Mouse (Mus musculus) embryonic stem cell, embryonic (primary cell): Measurements from ENCODE around the gene Ocm.

ENCODE experiments used
- CTCF ChIA-PET, 4 experiments: fragments of 300-600 bp in 2 of 4; fragments of 350-600 bp in 2 of 4; sonication (Branson Sonifier 250); formaldehyde crosslinking; loops; one replicate each; lab custom pipeline; 2022; ENCODE audit warnings: inconsistent platforms in 2 of 4; lab: Charles Lee
- POLR2A ChIA-PET, 4 experiments: fragments of 300-600 bp in 2 of 4; fragments of 350-600 bp in 2 of 4; sonication (Branson Sonifier 250); formaldehyde crosslinking; loops; one replicate each; lab custom pipeline; 2022; ENCODE audit warnings: antibody characterized with exemption in 4 of 4, inconsistent platforms in 1 of 4; lab: Charles Lee

The Ocm gene

DNA sequence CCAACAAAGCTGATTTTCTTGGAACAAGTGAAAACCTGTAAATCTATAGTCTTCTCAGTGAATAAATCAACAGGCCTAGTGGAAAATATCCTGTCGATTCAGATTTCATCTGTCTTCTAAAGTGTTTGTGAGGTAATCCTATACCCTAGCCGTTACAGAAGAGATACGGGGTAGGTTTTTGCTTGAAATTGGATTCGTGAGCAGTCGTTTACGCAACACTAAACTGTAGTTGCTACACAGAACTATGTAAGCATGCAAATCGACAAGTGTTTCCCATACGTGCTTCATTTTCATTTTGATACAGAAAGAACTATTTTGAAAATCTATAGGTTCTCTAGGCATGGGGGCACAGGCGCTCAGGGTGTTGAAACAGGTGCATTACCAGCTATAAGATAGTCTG is 10.6 kb downstream of the Ocm start:
- ChIA-PET CTCF (no interaction called here), POLR2A (interaction anchor here in 1 of 4 experiments (1.3 to 1.7 kb wide), 3 partner anchors 9 to 106 kb away, joined by 3 to 5 read pairs (median 4); partner anchors contain the start of genes Aimp2 and Pms2)

DNA sequence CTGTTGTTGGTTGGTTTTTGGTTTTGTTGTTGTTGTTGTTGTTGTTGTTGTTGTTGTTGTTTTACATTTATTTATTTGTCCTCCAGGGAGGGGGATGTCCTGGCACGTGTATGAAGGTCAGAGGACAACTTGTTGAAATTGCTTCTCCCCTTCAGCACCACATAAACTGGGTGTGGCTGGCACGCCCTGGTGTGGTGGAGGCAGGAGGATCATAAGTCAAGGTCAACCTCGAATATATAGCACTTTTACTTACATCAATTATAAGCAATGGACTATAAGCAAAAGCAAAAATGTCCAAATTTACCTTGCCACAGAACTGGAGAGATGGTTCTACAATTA is 11.2 kb downstream of the Ocm start:
- POLR2A ChIA-PET, result interaction anchor here (0.5 to 1.7 kb wide), 31 partner anchors 8 to 306 kb away, joined by 3 to 12 read pairs (median 4); partner anchors contain the start of genes Aimp2 (in 2 of the 4), Ocm (in 2 of the 4), Pms2 (in 2 of the 4) and Lmtk2 (in 1 of the 4)

DNA sequence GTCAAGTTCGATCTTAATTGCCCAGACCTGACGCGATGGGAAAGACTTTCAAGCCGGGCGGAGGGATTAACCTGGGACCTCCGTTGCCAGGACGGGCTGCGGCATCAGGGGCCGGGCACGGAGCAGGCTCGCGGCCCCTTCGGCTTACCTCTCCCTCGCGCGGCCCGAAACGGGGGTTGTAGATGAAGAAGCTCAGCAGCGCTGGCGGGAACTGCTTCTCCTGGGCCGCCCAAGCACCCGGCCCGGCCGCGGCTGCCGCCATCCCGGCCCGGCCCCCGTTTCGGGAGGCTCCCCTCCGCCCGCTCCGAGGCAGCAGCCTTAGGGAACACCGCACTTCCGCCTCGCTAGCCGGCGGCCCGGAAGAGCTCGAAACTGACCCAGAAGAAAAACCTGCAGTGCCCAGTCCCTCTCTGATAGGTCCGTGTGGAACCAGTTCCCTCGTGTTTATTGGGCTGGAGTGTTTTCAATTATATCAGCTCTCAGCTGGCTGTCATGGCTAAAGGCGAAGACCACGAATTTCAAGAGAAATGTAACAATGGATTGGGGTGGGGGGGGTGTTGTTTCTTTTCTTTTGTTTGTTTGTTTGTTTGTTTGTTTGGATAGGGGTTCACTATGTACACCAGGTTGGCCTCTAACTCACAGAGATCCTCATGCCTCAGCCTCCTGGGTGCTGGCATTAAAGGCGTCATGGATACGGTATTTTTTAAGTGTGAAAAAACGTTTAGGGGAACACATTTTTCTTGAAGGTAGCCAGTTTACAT is 11.7 kb downstream of the Ocm start, which contains the start of gene Ccz1:
Ccz1 (minus strand) TSS at position 327 of the 761 bp plus-strand sequence.
- ChIA-PET POLR2A (interaction anchor here (0.5 to 1.7 kb wide), 41 partner anchors 9 to 306 kb away, joined by 3 to 12 read pairs (median 4); partner anchors contain the start of genes Aimp2 (in 2 of the 4), Ocm (in 2 of the 4), Pms2 (in 2 of the 4) and Tecpr1 (in 2 of the 4)), CTCF (interaction anchor here (0.6 to 1.4 kb wide), 11 partner anchors 11 to 1190 kb away, joined by 3 to 9 read pairs (median 3); partner anchors contain the start of gene Zkscan5 (in 1 of the 4))

More for the DNA sequence above, 11.2 kb downstream of the Ocm start:
- CTCF ChIA-PET, result interaction anchor here (0.7 to 1.4 kb wide), 4 partner anchors 23 to 236 kb away, joined by 3 to 6 read pairs (median 3); no protein-coding TSS in a partner anchor

DNA sequence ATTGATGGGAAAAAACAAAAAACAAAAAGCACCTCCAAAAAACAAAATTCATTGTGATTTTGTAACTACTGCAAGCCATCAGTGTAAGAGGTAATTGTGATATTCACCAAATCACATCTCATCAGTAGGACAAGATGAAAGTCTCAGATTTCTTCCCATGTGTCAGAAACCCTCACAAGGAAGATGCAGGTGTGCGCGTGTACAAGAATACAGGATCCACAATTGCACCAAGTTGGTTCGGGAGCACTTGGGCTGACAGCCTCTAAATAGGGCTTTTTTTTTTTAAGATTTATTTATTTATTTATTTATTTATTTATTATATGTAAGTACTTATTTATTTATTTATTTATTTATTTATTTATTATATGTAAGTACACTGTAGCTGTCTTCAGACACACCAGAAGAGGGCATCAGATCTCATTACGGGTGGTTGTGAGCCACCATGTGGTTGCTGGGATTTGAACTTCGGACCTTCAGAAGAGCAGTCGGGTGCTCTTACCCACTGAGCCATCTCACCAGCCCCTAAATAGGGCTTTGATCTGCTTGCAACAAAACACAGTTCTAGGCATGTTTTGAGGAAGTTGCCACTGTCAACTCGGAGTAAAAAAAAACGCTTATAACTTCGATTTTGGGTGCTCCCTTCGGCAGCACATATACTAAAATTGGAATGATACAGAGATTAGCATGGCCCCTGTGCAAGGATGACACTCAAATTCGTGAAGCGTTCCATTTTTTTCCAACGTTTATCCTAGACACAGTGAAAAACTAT is 12.9 kb downstream of the Ocm start:
- ChIA-PET CTCF (interaction anchor here in 1 of 4 experiments (1.4 kb wide), 1 partner anchor 194 kb away, joined by 6 read pairs; no protein-coding TSS in a partner anchor), POLR2A (interaction anchor here in 2 of 4 experiments (1.2 to 1.5 kb wide), 8 partner anchors 8 to 92 kb away, joined by 3 to 12 read pairs (median 5); partner anchors contain the start of gene Lmtk2 (in 1 of the 2))

DNA sequence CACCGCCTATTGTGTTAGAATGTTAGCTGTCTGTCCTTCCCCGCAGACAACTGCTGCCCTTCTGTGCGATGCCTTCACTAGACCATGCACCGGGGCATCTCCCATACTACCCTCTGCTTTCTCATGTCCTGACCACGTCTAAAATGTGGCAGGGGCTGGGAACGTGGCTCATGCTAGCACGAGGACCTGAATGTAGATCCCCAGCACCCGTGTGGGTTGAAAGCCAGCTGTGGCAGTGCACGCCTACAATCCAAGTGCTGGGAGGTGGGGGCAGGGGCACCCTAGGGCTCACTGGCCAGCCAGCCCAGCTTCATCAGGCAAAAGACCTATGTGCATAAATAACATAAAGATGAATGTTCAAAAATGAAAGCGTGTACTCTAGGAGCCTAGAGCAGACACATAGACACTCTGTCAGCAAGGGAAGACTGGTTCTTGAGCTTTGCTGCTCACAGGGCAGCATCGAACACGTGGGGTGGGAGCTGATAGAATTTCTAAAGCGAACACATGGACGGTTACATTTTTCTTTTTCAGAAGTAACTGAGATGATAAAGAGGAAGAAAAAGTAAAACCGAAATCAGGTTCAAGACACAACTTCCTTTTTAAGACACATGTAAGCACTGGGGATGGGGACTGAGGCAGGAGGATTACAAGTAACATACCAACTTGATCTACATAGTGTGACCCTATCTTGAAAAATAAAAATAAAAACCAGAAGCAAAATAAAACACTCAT is 23.8 kb downstream of the Ocm start:
- ChIA-PET POLR2A (interaction anchor here in 2 of 4 experiments (0.6 to 2.2 kb wide), 4 partner anchors 12 to 282 kb away, joined by 3 to 12 read pairs (median 6); partner anchors contain the start of gene Ccz1 (in 1 of the 2)), CTCF (no interaction called here)

DNA sequence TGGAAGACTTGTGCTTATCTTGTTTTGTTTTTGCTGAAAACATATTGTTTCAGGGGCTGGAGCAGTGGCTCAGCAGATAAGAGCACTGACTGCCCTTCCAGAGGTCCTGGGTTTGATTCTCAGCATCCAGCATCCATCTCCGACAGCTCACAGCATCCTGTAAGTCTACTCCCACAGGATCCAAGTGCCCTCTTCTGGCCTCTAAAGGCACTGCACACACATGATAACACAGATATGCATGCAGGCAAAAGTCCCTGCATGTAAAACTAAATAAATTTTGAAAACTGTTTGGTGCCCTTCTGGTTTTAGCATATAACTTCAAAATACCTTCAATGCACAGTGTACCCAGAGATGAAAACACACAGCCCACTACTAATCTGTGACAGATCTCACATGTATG is 27.1 kb downstream of the Ocm start:
- ChIA-PET CTCF (interaction anchor here (0.5 to 2.1 kb wide), 42 partner anchors 9 to 922 kb away, joined by 3 to 16 read pairs (median 4); partner anchors contain the start of genes Rsph10b (in 2 of the 4), Aimp2 (in 1 of the 4), Pms2 (in 1 of the 4) and Usp42 (in 1 of the 4)), POLR2A (interaction anchor here (1.0 to 2.1 kb wide), 12 partner anchors 8 to 267 kb away, joined by 3 to 7 read pairs (median 4); partner anchors contain the start of genes Ccz1 (in 2 of the 4), Aimp2 (in 1 of the 4), Pms2 (in 1 of the 4) and Rsph10b (in 1 of the 4))

DNA sequence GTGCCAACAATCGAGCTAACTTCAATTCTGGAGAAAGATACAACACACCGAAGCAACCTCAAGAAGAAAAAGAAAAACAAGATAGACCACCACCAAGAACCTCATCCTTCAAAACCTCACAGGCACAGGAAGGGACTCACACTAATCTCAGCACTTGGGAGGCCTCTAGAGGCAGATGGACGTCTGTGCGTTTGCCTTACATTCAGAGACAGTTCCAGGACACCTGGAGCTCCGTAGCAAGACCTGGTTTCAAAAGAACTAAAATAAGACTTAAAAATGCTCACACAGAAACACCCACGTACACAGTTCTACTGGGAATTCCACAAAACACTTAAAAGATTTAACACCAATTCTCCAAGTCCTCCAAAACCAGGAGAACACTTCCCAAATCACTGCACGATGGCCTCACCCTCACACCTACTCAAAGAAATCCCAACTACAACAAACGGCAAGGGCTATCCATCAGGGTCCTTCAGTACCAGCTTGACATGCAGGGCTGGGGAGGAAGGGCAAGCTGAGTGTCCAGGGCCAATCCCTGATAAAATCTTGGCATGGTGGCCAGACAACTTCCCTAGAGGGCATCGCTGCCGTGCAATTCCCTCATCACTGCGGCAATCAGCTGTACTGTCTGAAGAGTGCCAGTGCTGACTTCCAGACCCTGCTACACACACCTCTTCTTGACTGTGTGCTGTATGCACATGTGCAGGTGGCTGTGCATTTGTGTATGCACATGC is 31.7 kb downstream of the Ocm start:
- ChIA-PET CTCF (interaction anchor here in 1 of 4 experiments (0.6 to 3.5 kb wide), 5 partner anchors 20 to 427 kb away, joined by 3 to 22 read pairs (median 4); partner anchors contain the start of gene Rsph10b), POLR2A (interaction anchor here in 2 of 4 experiments (0.7 to 2.6 kb wide), 6 partner anchors 9 to 292 kb away, joined by 3 to 12 read pairs (median 4); partner anchors contain the start of genes Ccz1 (in 1 of the 2) and Rsph10b (in 1 of the 2))

DNA sequence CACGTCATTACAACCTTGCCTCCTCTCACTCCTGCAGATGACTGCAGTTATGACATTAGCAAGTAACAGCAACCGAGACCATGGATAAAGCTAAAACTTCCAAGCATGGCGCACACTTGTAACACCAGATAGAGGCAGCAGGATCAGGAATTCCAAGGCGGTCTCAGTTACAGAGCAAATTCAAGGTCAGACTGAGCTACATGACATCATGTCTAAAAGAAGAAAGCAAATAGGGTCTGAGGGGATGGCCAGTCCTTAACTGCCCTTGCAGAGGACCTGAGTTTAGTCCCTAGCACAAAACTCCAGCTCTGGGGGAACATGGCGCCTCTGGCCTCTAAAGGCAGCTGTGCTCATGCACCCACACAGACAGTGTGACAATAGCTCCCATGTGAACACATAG is 32.6 kb downstream of the Ocm start:
- ChIA-PET POLR2A (interaction anchor here in 2 of 4 experiments (0.7 to 2.6 kb wide), 6 partner anchors 8 to 233 kb away, joined by 3 to 12 read pairs (median 4); partner anchors contain the start of genes Ccz1 (in 1 of the 2) and Rsph10b (in 1 of the 2)), CTCF (interaction anchor here in 2 of 4 experiments (0.6 to 3.5 kb wide), 3 partner anchors 19 to 426 kb away, joined by 3 to 22 read pairs (median 6); no protein-coding TSS in a partner anchor)

DNA sequence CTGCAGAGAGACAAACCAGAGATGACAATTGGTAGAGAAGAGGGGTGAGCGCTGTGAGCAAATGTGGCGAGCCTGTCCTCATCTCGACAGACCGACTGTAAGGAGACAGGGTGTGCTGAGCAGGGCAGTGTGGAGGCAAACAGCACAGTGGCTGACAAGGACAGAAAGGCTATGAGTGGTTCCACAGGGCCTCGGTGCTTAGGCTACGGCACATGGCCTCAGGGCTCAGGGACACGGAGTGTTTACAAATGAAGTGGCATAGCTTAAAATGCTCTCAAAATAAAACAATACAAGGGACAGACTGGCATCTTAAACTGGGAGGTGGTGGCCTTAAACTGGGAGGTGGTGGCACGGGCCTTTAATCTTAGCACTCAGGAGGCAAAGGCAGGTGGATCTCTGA is 33.2 kb downstream of the Ocm start:
- ChIA-PET CTCF (interaction anchor here in 1 of 4 experiments (1.0 to 3.5 kb wide), 2 partner anchors 19 to 22 kb away, joined by 3 to 22 read pairs; partner anchors contain the start of gene Ccz1), POLR2A (interaction anchor here in 3 of 4 experiments (1.0 to 3.7 kb wide), 6 partner anchors 8 to 197 kb away, joined by 3 to 16 read pairs (median 4); partner anchors contain the start of genes Bhlha15 (in 1 of the 3) and Ccz1 (in 1 of the 3))

DNA sequence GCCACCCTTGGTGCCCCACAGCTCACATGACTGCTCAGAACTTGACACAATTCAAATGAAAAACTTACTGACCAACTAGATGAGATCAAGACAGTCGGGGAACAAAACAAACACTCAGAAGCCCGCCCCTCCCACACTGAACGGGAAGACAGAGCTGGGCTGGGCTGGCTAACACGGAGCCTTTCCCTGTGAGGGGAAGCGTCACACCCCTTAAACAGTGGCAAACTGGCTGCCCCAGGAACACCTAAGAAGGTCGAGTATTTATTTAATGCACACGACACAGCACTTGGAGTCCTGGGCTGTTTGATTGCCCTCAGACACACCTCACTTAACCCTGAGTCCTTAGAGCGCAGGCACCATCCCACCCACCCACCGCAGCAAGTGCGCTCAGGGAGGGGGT is 33.8 kb downstream of the Ocm start:
- ChIA-PET POLR2A (interaction anchor here in 3 of 4 experiments (1.0 to 3.7 kb wide), 4 partner anchors 12 to 197 kb away, joined by 3 to 16 read pairs (median 4); partner anchors contain the start of genes Bhlha15 (in 1 of the 3) and Ccz1 (in 1 of the 3)), CTCF (interaction anchor here in 1 of 4 experiments (1.0 to 3.5 kb wide), 2 partner anchors 18 to 22 kb away, joined by 3 to 22 read pairs; partner anchors contain the start of gene Ccz1)

DNA sequence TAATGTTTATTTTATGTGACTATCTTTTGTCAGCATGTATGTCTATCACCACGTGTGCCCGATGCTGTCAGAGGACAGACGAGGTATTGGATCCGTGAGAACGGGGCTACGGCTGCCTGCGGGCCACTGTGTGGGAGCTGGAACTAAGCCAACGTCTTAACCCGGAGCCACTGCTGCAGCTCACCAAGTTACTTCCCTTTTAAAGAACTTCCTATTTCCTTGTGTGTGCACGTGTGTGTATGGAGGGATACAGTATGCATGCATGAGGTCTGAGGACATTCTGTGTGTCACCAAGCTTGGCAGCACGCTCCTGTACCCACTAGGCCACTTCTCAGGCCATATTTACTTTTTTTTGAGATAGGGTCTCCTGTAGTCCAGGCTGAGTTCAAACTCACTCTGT is 36.4 kb downstream of the Ocm start:
- ChIA-PET POLR2A (interaction anchor here in 1 of 4 experiments (0.6 to 3.7 kb wide), 4 partner anchors 9 to 244 kb away, joined by 3 to 16 read pairs (median 4); partner anchors contain the start of gene Ccz1), CTCF (interaction anchor here in 2 of 4 experiments (0.7 to 3.5 kb wide), 4 partner anchors 9 to 61 kb away, joined by 3 to 9 read pairs (median 7); no protein-coding TSS in a partner anchor)

DNA sequence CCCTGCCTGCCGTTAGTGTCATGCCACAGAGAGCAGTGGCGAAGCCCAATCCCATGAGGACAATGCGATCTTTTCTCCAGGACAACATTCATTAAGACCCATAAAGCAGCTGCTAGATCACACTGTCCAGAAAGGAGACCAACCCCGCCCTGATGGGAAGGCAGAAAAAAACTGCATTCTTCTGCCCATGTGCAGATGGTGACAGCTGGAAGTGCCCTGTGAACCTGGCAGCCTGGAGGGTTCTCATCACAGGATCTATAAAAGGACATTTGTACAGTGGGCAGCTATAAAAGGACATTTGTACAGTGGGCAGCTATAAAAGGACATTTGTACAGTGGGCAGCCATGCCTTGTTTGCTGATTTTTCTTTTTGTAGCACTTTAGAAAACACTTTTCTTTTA is 37.4 kb downstream of the Ocm start:
- POLR2A ChIA-PET, result interaction anchor here in 2 of 4 experiments (0.6 to 1.4 kb wide), 3 partner anchors 11 to 933 kb away, joined by 3 to 4 read pairs (median 3); no protein-coding TSS in a partner anchor
- CTCF ChIA-PET, result interaction anchor here in 3 of 4 experiments (0.6 to 3.5 kb wide), 4 partner anchors 10 to 46 kb away, joined by 3 to 9 read pairs (median 6); no protein-coding TSS in a partner anchor

DNA sequence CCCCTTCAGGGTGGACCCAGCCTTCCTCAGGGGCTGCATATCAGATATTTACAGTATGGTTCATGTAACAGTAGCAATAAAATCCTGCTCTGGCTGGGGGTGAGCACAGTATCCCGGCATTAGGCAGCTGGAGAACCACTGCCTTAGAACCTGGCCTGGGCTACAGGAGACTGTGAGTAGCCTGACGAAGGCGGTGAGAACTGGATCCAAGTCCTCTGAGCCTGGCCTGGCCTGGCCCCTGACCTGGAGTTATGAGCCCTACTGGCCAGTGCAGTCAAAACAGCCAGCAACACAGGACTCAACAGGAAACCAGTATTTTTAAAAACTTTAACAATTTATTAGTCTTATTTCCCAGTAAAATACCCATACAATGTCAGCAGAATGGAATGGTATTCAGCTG is 38.9 kb downstream of the Ocm start:
- ChIA-PET POLR2A (interaction anchor here in 2 of 4 experiments (0.6 to 1.0 kb wide), 2 partner anchors 12 to 555 kb away, joined by 3 to 5 read pairs; no protein-coding TSS in a partner anchor), CTCF (interaction anchor here in 1 of 4 experiments (3.5 kb wide), 1 partner anchor 12 kb away, joined by 9 read pairs; no protein-coding TSS in a partner anchor)

DNA sequence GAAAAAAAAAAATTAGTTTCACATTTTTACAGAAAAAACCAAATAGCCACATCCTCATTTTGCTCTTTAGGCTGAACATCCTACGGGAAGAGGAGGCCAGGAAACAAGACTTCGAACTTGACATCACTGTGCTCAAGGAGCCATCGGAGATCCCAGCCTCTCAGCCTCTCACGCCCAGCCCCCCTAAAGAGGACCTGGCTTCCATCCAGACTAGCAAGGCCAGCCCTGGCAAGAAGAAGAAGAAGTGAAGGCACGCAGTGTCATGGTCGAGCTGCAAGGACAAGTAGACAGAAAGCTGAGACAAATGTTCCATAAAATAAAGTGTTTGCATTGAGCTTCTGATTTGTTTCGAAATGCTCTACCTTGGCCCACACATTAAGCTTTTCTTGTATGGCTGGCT is 41.1 kb downstream of the Ocm start:
- POLR2A ChIA-PET, result interaction anchor here in 2 of 4 experiments (0.6 to 3.1 kb wide), 5 partner anchors 9 to 69 kb away, joined by 3 to 12 read pairs (median 3); partner anchors contain the start of gene Ccz1 (in 1 of the 2)
- CTCF ChIA-PET, result interaction anchor here in 3 of 4 experiments (0.6 kb wide), 3 partner anchors 9 to 403 kb away, joined by 3 to 6 read pairs (median 3); partner anchors contain the start of gene Ccz1 (in 1 of the 3)

DNA sequence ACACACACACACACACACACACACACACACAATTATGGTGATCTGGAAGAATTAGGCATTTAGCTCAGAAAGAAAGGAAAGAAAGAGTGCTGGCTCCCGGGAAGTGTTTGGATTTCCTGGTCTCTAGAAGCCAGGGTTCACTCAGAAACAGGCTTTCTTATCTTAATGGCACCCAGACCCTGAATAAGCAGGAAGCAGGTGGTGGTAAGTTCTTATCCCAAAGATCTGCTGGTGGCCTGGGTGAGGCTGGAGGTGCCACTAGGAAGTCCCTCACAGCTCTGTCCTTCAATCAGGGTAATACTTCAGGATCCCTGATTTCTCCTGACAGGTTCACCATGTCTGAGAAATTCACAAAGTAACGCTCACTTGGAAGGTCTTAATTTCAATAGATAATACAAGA is 44.1 kb downstream of the Ocm start:
- CTCF ChIA-PET, result interaction anchor here in 1 of 4 experiments (0.9 kb wide), 1 partner anchor 22 kb away, joined by 5 read pairs; no protein-coding TSS in a partner anchor

More for the DNA sequence above, 44.1 kb downstream of the Ocm start:
- POLR2A ChIA-PET, result interaction anchor here in 2 of 4 experiments (0.6 to 1.8 kb wide), 5 partner anchors 17 to 85 kb away, joined by 3 to 10 read pairs (median 4); partner anchors contain the start of genes Ankrd61 (in 1 of the 2) and Ccz1 (in 1 of the 2)
